Mouse (Mus musculus) frontal cortex, postnatal 14 days (tissue): ENCODE measurements at regions not wholly inside any gene's neighbourhood (a gene's known extent, or its start where the extent isn't known, plus 50 kb on each side); places are given as distances from the start of the nearest gene placed in this dataset.

ENCODE experiments used
- DNase-seq, 2 experiments: peaks; one replicate each; pipeline ENCODE4 v3.0.0; 2022; ENCODE audit warnings: low spot score in 2 of 2

DNA sequence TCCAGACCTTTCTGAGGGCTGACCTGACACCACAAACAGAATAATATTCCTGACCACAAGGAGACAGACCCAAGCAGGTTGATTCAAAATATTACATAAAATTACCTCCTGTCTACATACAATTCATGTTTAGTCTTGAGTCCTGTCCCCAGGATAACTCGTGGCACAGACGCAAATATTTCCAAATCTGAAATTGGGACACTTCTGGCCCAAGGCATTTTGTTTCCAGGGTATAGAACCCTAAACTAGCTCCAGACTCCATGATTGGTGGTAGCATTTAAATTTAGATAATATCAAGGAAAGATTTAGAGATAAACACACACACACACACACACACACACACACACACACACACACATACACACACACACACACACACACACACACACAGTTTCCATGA, 498.7 kb downstream of the Med13l start:
- no peak for DNase-seq

DNA sequence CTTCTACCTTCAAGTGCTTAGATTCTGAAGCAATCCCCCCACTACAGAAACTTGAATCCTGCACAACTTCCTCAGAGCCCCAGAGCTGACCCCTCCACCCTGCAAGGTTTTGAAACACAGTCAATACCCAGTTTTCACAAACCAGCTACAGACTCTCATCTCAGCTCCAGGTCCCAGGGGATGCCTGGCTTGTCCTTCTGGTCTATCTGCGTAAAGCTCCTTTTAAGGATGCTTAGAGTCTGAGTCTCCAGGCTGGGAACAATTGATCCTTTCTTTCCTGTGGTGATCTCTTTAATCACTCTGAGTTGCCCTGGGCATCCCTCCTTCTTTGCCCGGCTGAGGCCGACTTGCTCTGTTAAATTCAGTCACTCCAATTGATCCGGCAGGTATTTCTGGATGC, 500.4 kb downstream of the Med13l start:
- DNase-seq: no peak

DNA sequence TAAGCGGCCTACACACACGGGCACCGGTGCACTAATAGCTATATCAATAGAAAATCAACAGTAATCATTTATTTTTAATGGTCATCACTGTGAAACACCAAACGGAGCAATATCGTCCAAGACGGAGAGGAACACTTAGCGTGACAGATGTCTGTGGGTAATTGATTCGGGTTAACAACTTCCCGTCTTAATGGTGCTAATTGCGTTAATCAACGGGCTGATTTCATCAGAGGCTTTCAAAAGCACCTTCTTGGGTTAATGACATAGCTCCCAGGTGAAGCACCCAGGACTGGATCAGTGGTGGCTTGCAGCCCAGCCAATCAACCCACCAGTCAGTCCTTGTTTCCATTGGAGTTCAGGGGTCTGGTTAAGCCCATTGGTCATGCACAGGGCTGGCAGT, 502.0 kb downstream of the Med13l start:
- DNase-seq: no peak

GRCm38 (mm10) chr5:119066666-119067065, 506.2 kb downstream of the Med13l start:
- DNase-seq: no peak

GRCm38 (mm10) chr5:119069765-119070333, 509.4 kb downstream of the Med13l start:
- DNase-seq: no peak

DNA sequence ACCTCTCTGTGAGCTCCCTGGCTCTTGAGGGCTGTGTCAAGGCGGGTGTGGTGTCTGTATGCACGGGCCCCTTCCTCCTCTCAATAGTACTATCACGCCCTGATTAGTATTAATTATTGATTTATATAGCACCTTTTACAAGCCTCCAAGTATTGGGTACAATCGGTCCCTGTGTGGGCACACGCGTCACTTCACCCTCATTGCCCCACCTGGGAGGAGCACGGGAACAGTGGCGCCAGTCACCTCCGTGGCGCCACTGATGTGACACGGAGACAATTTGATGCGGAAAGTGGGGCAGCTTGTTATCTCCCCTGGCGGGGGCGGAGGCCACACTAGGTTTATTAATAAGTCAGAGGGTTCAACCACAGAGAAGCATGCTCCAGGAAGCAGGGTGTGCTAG, 512.2 kb downstream of the Med13l start:
- no peak for DNase-seq

DNA sequence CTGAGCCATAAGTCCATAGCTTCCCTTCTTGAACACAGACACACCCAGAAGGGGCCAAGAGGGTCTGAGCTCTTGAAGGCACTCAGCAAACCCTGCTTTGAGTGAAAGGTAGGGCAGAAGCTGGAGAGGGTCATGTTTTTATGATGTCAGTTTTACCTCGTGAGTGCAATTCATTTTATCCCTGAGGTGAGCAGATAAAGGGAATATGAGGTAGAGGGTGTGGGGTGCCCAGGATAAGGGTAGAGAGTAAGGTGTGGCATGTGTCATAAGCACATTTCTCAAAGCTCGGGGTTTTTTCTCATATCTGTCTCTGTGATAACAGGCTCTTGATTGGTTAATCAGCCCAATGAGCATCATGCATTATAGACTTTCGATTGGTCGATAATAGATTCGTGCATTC, 520.3 kb downstream of the Med13l start:
- no peak for DNase-seq

DNA sequence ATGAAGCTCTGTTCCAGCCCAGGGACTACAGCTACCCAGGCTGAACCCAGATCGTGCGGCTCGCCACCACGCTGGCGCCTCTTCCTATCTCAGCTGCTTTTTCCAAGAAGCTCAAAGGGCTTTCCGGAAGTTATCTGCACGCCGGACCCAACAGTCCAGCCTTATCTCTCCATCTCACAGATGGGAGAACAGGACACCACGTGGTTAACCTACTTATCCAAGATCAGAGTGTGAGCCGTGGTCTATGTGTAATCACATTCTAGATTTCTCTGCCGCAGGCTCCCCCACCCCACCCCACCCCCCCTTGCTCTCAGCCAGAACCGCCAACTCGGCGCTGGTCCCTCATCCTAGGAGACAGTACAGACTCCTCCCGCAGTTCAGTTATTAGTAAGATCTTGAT, 522.4 kb downstream of the Med13l start:
- no peak for DNase-seq

DNA sequence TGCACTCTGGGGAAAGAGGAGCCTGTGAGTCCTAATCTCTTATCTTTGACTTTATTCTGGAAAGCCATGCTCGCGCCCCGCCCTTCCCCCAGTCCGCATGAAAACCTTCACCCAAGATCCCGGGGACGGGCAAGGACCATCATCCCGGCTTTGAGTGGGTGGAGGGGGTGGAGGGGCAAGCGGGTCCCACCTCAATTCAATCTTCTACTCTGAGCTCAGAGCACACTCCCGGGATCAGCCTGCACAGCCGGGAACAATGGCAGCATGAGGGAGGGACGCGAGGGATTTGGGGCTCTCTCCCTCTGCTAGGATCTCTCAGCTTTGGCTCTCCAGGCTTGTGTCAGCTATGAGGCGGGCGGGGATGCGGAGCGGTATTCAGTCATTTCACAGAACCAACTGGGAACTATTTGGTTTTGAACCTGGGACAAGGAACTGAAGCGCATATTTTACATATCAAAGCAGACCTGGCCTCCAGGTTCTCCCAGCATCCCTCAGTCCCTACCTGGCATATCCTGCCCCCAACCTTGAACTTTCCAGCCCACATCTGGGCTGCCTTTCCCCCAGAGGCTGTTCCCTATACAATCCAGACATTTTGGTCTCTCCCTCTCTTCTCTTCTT, 537.2 kb downstream of the Med13l start:
- DNase-seq: no peak

- no peak for DNase-seq
Measured at GRCm38 (mm10) chr5:119099817-119100216, 539.3 kb downstream of the Med13l start.

GRCm38 (mm10) chr5:119103503-119103902, 543.0 kb downstream of the Med13l start:
- DNase-seq: no peak

DNA sequence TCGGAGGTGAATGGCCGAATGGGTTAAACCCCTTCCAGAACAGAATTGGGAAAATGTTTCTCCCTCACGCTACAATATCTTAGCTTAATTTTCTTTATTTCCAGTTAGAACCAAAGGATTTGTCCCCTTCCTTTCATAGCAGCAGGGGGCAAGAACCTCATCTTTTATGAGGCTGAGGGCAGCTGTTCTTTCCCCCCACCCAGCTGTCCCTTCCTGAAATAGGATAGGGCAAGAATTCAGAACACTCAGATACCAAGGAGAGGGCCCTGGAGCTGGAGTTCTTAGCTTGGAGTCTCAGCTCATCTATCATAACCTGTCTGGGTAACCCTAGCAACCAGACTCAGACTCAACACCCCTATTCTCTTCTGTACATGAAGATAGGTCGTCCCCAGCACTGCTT, 547.4 kb downstream of the Med13l start:
- no peak for DNase-seq

DNA sequence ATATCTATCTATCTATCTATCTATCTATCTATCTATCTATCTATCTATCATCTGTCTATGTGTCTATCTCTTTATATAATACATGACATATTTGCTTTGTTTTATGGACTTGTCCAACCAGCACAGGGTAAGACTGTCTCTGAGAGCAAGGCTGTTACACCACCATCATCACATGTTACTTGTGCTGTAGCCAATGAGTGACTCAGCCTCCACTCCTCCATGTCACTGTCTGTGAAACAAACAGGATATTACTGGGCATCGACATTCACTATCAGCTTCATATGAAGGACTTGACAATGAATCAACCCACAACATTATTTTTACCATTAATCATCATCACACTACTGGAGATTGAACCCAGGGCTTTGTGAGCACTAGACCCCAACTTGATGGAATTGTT, 549.0 kb downstream of the Med13l start:
- no peak for DNase-seq

- no peak for DNase-seq
Measured at GRCm38 (mm10) chr5:119114074-119114473, 553.6 kb downstream of the Med13l start.

GRCm38 (mm10) chr5:119125745-119126144, 544.7 kb upstream of the Tbx3 start:
- DNase-seq: no peak

DNA sequence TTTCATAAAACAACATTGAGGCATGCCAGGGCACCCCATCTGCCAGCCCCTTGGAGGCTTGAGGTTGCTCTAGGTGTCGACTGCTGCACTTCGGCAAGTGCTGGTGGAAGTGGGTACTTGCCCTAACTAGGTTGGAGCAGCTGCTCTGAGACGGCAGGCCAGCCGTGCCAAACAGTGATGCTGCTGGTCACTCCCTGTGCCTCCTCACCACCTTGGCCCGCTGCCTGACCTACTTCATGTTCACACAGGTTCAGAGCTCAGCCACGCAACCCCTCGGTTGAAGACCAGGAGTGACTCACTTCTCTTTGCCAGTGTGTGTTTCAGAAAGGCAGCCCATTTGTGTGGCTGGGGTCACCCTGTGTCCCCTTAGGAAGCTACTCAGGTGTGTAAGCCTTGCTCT, 540.3 kb upstream of the Tbx3 start:
- DNase-seq: no peak

DNA sequence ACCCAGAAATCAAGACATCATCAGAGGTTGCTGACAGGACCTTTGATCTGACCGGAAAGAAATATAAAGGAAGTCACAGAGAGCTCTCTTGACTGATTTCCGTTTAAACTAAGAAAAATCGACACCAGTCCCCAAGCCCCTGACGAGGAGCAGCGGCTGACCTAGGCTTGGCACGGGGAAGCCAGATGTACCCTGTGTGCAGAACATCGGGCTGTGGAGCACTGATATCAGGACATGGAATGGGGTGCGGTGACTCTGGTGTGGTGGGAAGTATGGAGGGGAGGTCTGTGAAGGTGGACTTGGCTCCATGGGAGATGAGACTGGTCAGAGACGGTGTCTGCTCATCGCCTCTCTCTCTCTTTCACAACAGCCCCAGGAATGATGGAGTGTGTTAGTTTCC, 539.0 kb upstream of the Tbx3 start:
- DNase-seq: no peak

DNA sequence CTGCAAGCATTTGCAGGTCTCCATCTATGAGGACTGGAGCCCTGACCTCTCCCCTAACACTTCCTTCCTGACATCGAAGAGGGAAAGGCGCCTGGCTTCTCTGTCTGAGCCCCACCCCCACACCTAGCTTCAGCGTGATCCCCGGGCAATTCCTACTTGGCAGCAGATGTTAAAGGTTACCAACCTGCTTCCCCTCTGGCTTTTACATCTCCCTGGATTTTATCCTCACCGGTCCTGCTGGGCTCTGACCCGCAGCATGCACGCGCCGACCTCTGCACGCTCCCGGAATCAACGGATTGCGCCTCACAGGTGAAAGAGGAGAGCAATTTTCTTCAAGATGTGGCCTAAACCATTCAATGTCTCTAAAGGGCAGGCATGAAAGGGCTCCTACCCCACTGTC, 537.1 kb upstream of the Tbx3 start:
- DNase-seq: no peak

DNA sequence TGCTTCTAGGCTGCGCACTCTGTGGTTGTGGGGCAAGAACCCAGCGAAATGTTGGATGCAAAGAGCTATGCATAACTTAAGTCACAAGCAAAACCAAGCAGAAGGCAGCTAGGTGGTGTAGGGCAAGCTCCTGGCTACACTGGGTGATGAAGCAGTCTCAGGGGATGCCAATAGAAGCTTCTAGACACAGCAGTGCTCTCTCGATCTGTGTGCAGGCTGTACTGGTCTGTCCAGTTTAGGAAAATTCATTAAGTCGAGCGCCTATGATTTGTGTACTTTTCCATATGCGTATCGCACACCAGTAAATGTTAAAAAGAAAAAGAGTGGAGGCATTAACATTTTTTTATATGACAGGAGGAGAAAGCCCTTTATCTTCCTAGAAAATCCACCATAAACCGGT, 533.6 kb upstream of the Tbx3 start:
- no peak for DNase-seq

- no peak for DNase-seq
Measured at GRCm38 (mm10) chr5:119137409-119137808, 533.1 kb upstream of the Tbx3 start.

GRCm38 (mm10) chr5:119137821-119138221, 532.6 kb upstream of the Tbx3 start:
- DNase-seq: no peak

DNA sequence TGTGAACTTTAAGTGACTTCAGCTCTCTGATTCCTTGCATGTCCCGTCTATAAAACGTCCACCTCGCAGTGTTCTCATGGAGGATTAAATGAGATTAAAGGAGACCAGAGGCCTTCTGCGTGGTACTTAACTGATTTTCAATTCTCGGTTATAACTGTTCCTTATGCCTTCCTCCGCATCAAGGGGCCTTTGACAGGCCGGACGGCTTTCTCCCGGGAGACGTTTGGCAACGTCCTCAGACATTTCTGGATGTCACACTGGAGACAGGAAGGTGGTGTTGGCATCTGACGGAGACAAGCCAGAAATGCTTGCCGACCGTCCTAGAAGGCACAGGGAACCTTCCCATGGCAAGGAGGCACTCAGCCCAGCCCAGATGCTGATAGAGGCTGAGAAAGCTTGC, 532.2 kb upstream of the Tbx3 start:
- DNase-seq: no peak

DNA sequence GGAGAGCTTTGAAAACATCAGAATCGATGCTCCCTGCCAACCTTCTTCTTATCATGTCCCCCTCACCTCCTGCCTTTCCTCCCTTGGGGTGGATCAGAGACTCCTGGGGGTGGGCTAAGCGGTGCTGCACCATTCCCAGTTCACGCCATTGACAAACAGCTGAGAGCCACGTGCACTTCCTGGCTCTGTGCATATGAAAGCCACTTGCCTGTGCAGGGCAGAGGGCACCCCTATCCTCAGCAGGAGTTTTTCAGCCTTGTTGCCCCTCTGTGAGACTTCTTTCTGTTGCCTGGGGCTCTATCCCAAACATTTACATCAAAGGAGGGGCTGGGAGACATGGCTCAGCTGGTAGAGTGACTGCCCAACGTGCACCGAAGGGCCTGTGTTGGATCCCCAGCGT, 531.1 kb upstream of the Tbx3 start:
- DNase-seq: no peak

DNA sequence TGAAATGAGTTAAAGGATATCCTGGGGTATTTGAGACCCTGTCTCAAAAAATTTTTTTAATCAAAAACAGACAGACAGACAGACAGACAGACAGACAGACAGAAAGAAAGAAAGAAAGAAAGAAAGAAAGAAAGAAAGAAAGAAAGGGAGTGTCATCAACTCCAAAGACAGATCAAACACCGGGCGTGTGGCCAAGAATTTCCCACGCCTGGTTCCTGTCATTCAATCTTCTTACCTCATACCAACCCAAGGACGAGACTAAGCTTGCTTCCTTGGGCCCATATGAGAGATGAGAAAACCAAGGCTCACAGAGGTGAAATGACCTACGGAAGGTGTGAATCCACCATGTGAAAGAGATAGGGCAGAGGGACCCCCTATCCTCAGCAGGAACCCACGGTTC, 530.7 kb upstream of the Tbx3 start:
- no peak for DNase-seq
